23 mouse cellular contexts compared by ENCODE assay signal in the genomic region with DNA sequence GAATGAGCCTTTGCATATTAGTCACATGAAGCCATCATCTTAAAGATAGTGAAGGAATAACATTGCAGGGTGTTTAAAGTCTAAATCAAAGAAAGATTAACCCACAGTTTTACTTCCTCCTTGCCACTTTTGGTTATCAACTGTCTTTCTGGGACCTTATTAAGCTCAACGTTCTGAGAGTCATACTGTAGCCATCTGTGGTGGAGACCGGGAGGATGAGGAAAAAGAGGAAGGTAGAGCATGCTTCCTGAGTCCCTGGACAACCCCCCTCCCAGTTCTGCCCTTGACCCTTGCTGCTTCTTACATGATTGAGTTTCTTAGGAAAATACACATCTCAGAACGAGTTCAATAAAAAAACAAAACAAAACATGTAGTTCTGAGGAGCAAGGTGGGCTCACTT. TPM values are rescaled to one million over a fixed set of nuclear protein-coding genes. Genes with fewer than 3 reads are reported as not detected.
"Had no signal": no experiment of that assay in that cellular context is flagged by ENCODE, and none has a peak within 500 bp of the region (broad histone marks: within the 10 kb centered on the region; RNA-seq: fewer than 3 reads in every experiment).

No protein-coding gene starts in this region.

- H3K36me3 ChIP-seq: neural tube, embryonic 12.5 days; neural tube, embryonic 13.5 days; neural tube, embryonic 15.5 days; stomach, embryonic 15.5 days had no signal

- H3K9me3 ChIP-seq: neural tube, embryonic 12.5 days; neural tube, embryonic 13.5 days; neural tube, embryonic 15.5 days; stomach, embryonic 15.5 days had no signal

- H3K27ac ChIP-seq: neural tube, embryonic 12.5 days; neural tube, embryonic 13.5 days; neural tube, embryonic 15.5 days; stomach, embryonic 15.5 days; stomach, postnatal 0 days had no signal

- H3K27me3 ChIP-seq: neural tube, embryonic 12.5 days; neural tube, embryonic 13.5 days; neural tube, embryonic 15.5 days; stomach, embryonic 15.5 days had no signal

- H3K4me1 ChIP-seq: neural tube, embryonic 12.5 days; neural tube, embryonic 13.5 days; neural tube, embryonic 15.5 days; stomach, embryonic 15.5 days had no signal

- H3K9ac ChIP-seq: neural tube, embryonic 12.5 days; neural tube, embryonic 13.5 days; neural tube, embryonic 15.5 days; stomach, embryonic 15.5 days had no signal

- DNase-seq: retina, postnatal 1 day; right cerebral cortex, adult 18-20 months; right cerebral cortex, postnatal 14 days; right cerebral cortex, postnatal 25 days; right cerebral cortex, postnatal 4 days; spleen, adult 18-20 months; thymus, adult 18-20 months; thymus, adult 2 months; thymus, postnatal 14 days; thymus, postnatal 25 days; thymus, postnatal 36 days had no signal

- H3K4me3 ChIP-seq: neural tube, embryonic 12.5 days; neural tube, embryonic 13.5 days; neural tube, embryonic 15.5 days; stomach, embryonic 15.5 days had no signal

RNA-seq across cellular contexts. Expression of gene Gpr119, which starts 2.6 kb away (rescaled TPM):
- total RNA-seq: neutrophil, adult 5-6 weeks had no signal
- polyA plus RNA-seq: neural tube, embryonic 14.5 days; spleen, adult 2 months; stomach, embryonic 14.5 days; stomach, postnatal 0 days; testis, adult 2 months; thymus, postnatal 0 days; urinary bladder, adult 2 months had no signal
